Mouse (Mus musculus): ENCODE measurements at regions not wholly inside any gene's neighbourhood (a gene's known extent, or its start where the extent isn't known, plus 50 kb on each side); places are given as distances from the start of the nearest gene placed in this dataset.

DNA sequence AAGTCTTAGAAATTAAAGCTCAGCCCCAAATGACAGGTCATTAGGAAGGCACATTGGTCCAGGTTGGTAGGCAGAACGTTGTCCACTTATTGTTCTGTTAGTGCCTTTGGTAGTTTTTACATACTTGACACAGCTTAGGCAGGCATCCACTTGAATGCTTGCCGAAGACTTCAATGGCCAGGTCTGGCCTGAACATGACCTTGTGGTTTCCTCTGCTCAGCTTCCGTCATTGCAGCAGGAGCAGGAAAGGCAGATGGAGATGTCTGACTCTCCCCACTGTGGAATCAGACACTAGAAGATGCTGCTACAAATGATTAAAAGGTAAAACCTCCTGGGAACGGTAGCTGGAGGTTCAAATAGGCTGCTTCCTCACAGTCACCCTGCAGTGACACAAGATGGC is 159.5 kb upstream of the Rybp start:
- TF ChIP-seq CTCF (IDR thresholded peaks at IDR 0.05; ENCODE audit: borderline replicate concordance, extremely low read depth, insufficient read depth, insufficient read length) (no peak), POLR2A (IDR thresholded peaks at IDR 0.05; ENCODE audit: borderline replicate concordance, extremely low read depth, insufficient read depth, insufficient read length, poor library complexity, severe bottlenecking) (no peak)

All from brain, embryonic 14.5 days (tissue).